Mouse (Mus musculus) lung, postnatal 0 days (tissue): ENCODE data around the gene Sec16b. TPM values are rescaled to one million over a fixed set of nuclear protein-coding genes. Genes with fewer than 3 reads are reported as not detected.

Experiments used
- ATAC-seq: fragments of 200-750 bp; cut with Nextera tagmentation; 2 replicates; pipeline ENCODE4 v1.8.0; 2017; ENCODE audit warnings: moderate library complexity
- DNase-seq: peaks from one replicate; pipeline ENCODE4 v3.0.0-alpha.2; 2016; ENCODE audit warnings: low spot score
- H3K27ac ChIP-seq: fragments of 300-500 bp; sonication (generic); 2 replicates; pipeline ENCODE4 v1.5.1; 2014; ENCODE audit warnings: antibody characterized with exemption, mild to moderate bottlenecking, low read length, mixed read lengths
- H3K27me3 ChIP-seq: fragments of 300-500 bp; sonication (generic); replicated peaks from 2 replicates; pipeline ENCODE4 v1.6.1; 2014; ENCODE audit warnings: low read length, mixed read lengths; ENCODE audit not compliant: insufficient read depth
- H3K36me3 ChIP-seq: fragments of 300-500 bp; sonication (generic); 2 replicates; pipeline ENCODE4 v1.6.1; 2014; ENCODE audit warnings: low read length, mixed read lengths; ENCODE audit not compliant: insufficient read depth
- H3K4me1 ChIP-seq: fragments of 300-500 bp; sonication (generic); 2 replicates; pipeline ENCODE4 v1.6.1; 2014; ENCODE audit warnings: antibody characterized with exemption, low read depth, low read length, mixed read lengths; ENCODE audit not compliant: insufficient read depth
- H3K4me2 ChIP-seq: fragments of 300-500 bp; sonication (generic); replicated peaks from 2 replicates; pipeline ENCODE4 v1.6.1; 2014; ENCODE audit warnings: low read depth, mild to moderate bottlenecking, low read length, moderate library complexity, mixed read lengths
- H3K4me3 ChIP-seq: fragments of 300-500 bp; sonication (generic); 2 replicates; pipeline ENCODE4 v1.5.1; 2014; ENCODE audit warnings: low read depth, low read length
- H3K9ac ChIP-seq: fragments of 300-500 bp; sonication (generic); replicated peaks from 2 replicates; pipeline ENCODE4 v1.6.1; 2014; ENCODE audit warnings: low read depth, mild to moderate bottlenecking
- H3K9me3 ChIP-seq: fragments of 300-500 bp; sonication (generic); 2 replicates; pipeline ENCODE4 v1.6.1; 2016; ENCODE audit warnings: low read length, mixed read lengths
- CTCF ChIP-seq: IDR thresholded peaks from 2 replicates; pipeline ENCODE4 v1.5.1; 2016; ENCODE audit warnings: antibody characterized with exemption, mild to moderate bottlenecking
- EP300 ChIP-seq: IDR thresholded peaks from 2 replicates; pipeline ENCODE4 v1.6.1; 2016; ENCODE audit warnings: antibody characterized with exemption, mild to moderate bottlenecking, control low read depth
- WGBS: fragments of 180-500 bp; shearing (Covaris S2); extraction: QIAGEN DNeasy Blood & Tissue Kit; methylation state at CpG from one replicate; pipeline ENCODE4 v1.1.7; 2014; 5-methylcytosine and 5-hydroxymethylcytosine counted together
- polyA plus RNA-seq: library from polyadenylated mRNA; unstranded; fragments of >200 nt; fragmentation: Nextera tagmentation; extraction: Ambion mirVana; gene quantifications from 2 replicates; pipeline ENCODE4 v1.2.1, GENCODE M21; 2015

Gene Sec16b
- polyA plus RNA-seq, 1 experiment from 2014 or later: 1.2 TPM

GRCm38 (mm10) chr1:157526625-157527024 is 20.1 kb downstream of the Sec16b start:
- H3K27ac ChIP-seq: no peak overlapping the region
- H3K27me3 ChIP-seq: no peaks in the 10 kb centered on the region
- DNase-seq (no peak), ATAC-seq (no peak)
- H3K36me3 ChIP-seq: no peaks in the 10 kb centered on the region
- H3K9me3 ChIP-seq: no peaks in the 10 kb centered on the region
- TF ChIP-seq EP300: no peak
- TF ChIP-seq CTCF: no peak
- 36% methylated on average over 5 of the region's 5 CpGs for WGBS
- H3K9ac ChIP-seq: no peak overlapping the region
- no peak overlapping the region for H3K4me2 ChIP-seq
- H3K4me3 ChIP-seq: no peak overlapping the region
- H3K4me1 ChIP-seq: no peaks in the 10 kb centered on the region; the same call in 1 of the 2 replicates

- no peaks in the 10 kb centered on the region for H3K4me1 ChIP-seq
- no peak overlapping the region for H3K27ac ChIP-seq
- no peak for ATAC-seq
- no peaks in the 10 kb centered on the region for H3K27me3 ChIP-seq
- H3K9me3 ChIP-seq: no peaks in the 10 kb centered on the region
- no peak overlapping the region for H3K4me2 ChIP-seq
- 45% methylated on average over 8 of the region's 8 CpGs for WGBS
- no peak overlapping the region for H3K4me3 ChIP-seq
- no peak overlapping the region for H3K9ac ChIP-seq
- no peaks in the 10 kb centered on the region for H3K36me3 ChIP-seq
- TF ChIP-seq EP300 (no peak), CTCF (no peak)
- DNase-seq: no peak
Measured at GRCm38 (mm10) chr1:157532826-157533460, 26.4 kb downstream of the Sec16b start.

DNA sequence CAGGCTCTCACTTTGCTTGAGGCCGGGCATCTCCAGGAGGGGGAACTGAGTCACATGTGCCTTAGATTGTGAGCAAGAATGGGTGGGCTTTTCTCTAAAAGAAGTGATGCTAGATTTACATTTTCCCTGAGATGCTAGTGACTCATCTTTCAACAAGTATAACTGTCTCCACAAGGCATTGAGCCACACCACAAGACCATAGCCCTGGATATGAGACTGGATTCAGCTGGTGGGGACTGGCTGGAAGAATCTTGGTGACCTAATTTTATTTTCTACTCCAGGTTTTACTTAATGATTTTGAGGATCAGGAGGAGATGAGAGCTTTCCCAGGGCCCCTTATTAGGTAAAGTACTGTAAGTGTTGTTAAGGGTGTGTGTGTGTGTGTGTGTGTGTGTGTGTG is 29.0 kb downstream of the Sec16b start:
- Histone ChIP-seq H3K9me3 (no peaks in the 10 kb centered on the region), H3K27ac (no peak overlapping the region), H3K4me3 (no peak overlapping the region), H3K9ac (no peak overlapping the region), H3K36me3 (no peaks in the 10 kb centered on the region), H3K4me1 (no peaks in the 10 kb centered on the region), H3K27me3 (no peaks in the 10 kb centered on the region), H3K4me2 (no peak overlapping the region)
- WGBS: 100% methylated on average over 1 of the region's 1 CpGs
- ATAC-seq: no peak
- TF ChIP-seq EP300: no peak
- no peak for TF ChIP-seq CTCF
- no peak for DNase-seq

- Histone ChIP-seq H3K9me3 (no peaks in the 10 kb centered on the region), H3K9ac (no peak overlapping the region), H3K27me3 (no peaks in the 10 kb centered on the region), H3K4me2 (no peak overlapping the region), H3K36me3 (no peaks in the 10 kb centered on the region), H3K27ac (no peak overlapping the region), H3K4me1 (no peaks in the 10 kb centered on the region), H3K4me3 (no peak overlapping the region)
- 8% methylated on average over 6 of the region's 6 CpGs for WGBS
- ATAC-seq (0 out of 2 replicates have a peak, but pooled peaks have one; percentile 11), DNase-seq (peak; percentile 69)
- TF ChIP-seq EP300 (no peak), CTCF (peak; percentile 90)
Measured at GRCm38 (mm10) chr1:157536471-157536870, 29.9 kb downstream of the Sec16b start.

DNA sequence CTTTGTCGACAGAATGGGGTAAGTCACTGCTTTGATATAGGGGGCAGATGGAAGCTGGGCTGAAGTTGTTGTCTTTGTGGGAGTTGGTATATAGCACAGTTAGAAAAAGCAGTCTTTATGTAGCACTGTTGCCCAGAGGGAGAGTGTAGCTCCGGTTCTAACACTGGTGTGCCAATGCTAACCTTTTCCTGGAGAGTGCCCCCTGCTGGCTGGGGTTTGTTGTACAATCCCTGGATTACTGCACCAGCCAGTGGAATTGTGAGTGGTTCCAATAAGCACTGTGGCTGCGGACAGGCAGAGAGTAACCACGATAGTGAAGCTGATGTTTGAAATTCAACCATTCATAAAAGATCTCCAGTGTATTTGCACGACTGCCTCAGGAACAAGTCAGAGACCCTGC is 31.1 kb downstream of the Sec16b start:
- no peak overlapping the region for H3K27ac ChIP-seq
- H3K27me3 ChIP-seq: no peaks in the 10 kb centered on the region
- WGBS: 83% methylated on average over 5 of the region's 5 CpGs
- no peaks in the 10 kb centered on the region for H3K36me3 ChIP-seq
- H3K9ac ChIP-seq: no peak overlapping the region
- no peak overlapping the region for H3K4me2 ChIP-seq
- no peaks in the 10 kb centered on the region for H3K4me1 ChIP-seq
- H3K4me3 ChIP-seq: no peak overlapping the region
- DNase-seq (no peak), ATAC-seq (no peak)
- H3K9me3 ChIP-seq: no peaks in the 10 kb centered on the region
- TF ChIP-seq CTCF: peak; percentile 54
- TF ChIP-seq EP300: no peak

DNA sequence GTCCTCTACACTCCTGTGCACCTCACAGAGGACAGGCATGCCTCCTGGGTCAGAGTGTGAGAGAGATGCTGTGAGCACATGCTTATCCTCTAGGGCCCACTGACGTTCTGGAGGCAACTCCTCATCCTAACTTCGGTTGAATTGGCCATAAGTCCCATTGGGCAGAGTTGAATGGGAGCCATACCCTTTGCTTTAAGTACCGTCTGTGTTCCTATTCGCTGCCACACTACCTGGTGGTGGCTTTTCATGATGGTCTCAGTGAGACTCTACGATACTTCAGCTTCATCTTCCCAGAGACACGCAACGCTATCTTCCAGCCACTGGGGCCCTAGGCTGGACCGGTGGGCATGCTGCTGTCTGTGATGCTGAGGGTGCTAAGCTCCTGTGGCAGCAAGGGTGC is 38.5 kb downstream of the Sec16b start:
- ATAC-seq (no peak), DNase-seq (no peak)
- no peak overlapping the region for H3K27ac ChIP-seq
- H3K4me3 ChIP-seq: no peak overlapping the region
- H3K27me3 ChIP-seq: no peaks in the 10 kb centered on the region
- WGBS: 88% methylated on average over 8 of the region's 8 CpGs
- H3K9ac ChIP-seq: no peak overlapping the region
- H3K9me3 ChIP-seq: no peaks in the 10 kb centered on the region
- no peaks in the 10 kb centered on the region for H3K4me1 ChIP-seq
- TF ChIP-seq EP300 (no peak), CTCF (no peak)
- no peaks in the 10 kb centered on the region for H3K36me3 ChIP-seq
- H3K4me2 ChIP-seq: no peak overlapping the region

DNA sequence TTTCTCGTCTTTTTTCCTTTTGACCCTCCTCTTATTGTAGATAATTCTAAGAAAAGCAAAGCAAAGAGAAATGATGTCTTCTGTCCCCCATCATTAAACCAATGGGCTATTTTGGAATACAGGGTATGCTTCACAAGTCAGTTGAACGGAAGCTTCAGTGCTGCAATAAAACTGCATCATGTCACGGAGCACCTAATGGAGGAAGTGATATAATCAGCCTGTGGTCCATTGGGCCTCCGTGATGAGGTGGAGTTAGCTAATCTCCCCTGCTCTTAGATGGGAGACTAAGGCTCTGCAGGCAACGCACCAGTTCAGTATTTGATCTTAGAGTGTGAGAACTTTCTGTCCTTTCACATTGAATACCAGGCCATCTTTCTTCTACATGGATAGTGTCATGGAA is 41.1 kb downstream of the Sec16b start:
- TF ChIP-seq EP300 (no peak), CTCF (no peak)
- H3K4me3 ChIP-seq: no peak overlapping the region
- H3K9ac ChIP-seq: no peak overlapping the region
- WGBS: 54% methylated on average over 5 of the region's 5 CpGs
- H3K4me2 ChIP-seq: no peak overlapping the region
- H3K27ac ChIP-seq: no peak overlapping the region
- H3K9me3 ChIP-seq: no peaks in the 10 kb centered on the region
- H3K27me3 ChIP-seq: no peaks in the 10 kb centered on the region
- no peaks in the 10 kb centered on the region for H3K36me3 ChIP-seq
- H3K4me1 ChIP-seq: no peaks in the 10 kb centered on the region
- DNase-seq (no peak), ATAC-seq (peak; percentile 16)
